Mouse (Mus musculus) hindbrain, embryonic 14.5 days (tissue): ENCODE data around the gene Tas2r121. TPM values are rescaled to one million over a fixed set of nuclear protein-coding genes. Genes with fewer than 3 reads are reported as not detected.
"Not testable (repeated sequence)": the region's sequence is repeated elsewhere in the genome, so short reads cannot be mapped to it uniquely, and the experiment has no call there.

Experiments
- ATAC-seq: fragments of 200-750 bp; cut with Nextera tagmentation; 2 replicates; pipeline ENCODE4 v1.8.0; 2017; ENCODE audit warnings: moderate number of reproducible peaks, mild to moderate bottlenecking, moderate TSS enrichment, moderate library complexity; ENCODE audit not compliant: low FRiP score
- DNase-seq: peaks from one replicate; pipeline ENCODE4 v3.0.0-alpha.2; 2015; ENCODE audit warnings: low spot score
- H3K27ac ChIP-seq: fragments of 300-500 bp; sonication (generic); 2 replicates; pipeline ENCODE4 v1.5.1; 2014; ENCODE audit warnings: mild to moderate bottlenecking, moderate library complexity
- H3K27me3 ChIP-seq: fragments of 300-500 bp; sonication (generic); 2 replicates; pipeline ENCODE4 v1.6.1; 2014; ENCODE audit warnings: mild to moderate bottlenecking, low read length, mixed read lengths; ENCODE audit not compliant: control insufficient read depth, insufficient read depth
- H3K36me3 ChIP-seq: fragments of 300-500 bp; sonication (generic); replicated peaks from 2 replicates; pipeline ENCODE4 v1.6.1; 2014; ENCODE audit not compliant: control insufficient read depth, insufficient read depth
- H3K4me1 ChIP-seq: fragments of 300-500 bp; sonication (generic); replicated peaks from 2 replicates; pipeline ENCODE4 v1.6.1; 2014; ENCODE audit warnings: antibody characterized with exemption, low read length, mixed read lengths; ENCODE audit not compliant: control insufficient read depth, insufficient read depth
- H3K4me2 ChIP-seq: fragments of 300-500 bp; sonication (generic); replicated peaks from 2 replicates; pipeline ENCODE4 v1.6.1; 2014; ENCODE audit warnings: mild to moderate bottlenecking, moderate library complexity
- H3K4me3 ChIP-seq: fragments of 300-500 bp; sonication (generic); replicated peaks from 2 replicates; pipeline ENCODE4 v1.5.1; 2014; ENCODE audit warnings: mild to moderate bottlenecking, low read length
- H3K9ac ChIP-seq: fragments of 300-500 bp; sonication (generic); 2 replicates; pipeline ENCODE4 v1.6.1; 2014
- H3K9me3 ChIP-seq: fragments of 300-500 bp; sonication (generic); 2 replicates; pipeline ENCODE4 v1.6.1; 2016; ENCODE audit warnings: low read length; ENCODE audit not compliant: control insufficient read depth
- WGBS: fragments of 180-500 bp; shearing (Covaris S2); extraction: QIAGEN DNeasy Blood & Tissue Kit; methylation state at CpG from one replicate; pipeline ENCODE4 v1.1.7; 2014; 5-methylcytosine and 5-hydroxymethylcytosine counted together
- polyA plus RNA-seq: library from polyadenylated mRNA; unstranded; fragments of >200 nt; fragmentation: Nextera tagmentation; extraction: Ambion mirVana; gene quantifications from 2 replicates; pipeline ENCODE4 v1.2.1, GENCODE M21; 2014

Tas2r121 gene
- polyA plus RNA-seq = not detected in 2 replicates

DNA sequence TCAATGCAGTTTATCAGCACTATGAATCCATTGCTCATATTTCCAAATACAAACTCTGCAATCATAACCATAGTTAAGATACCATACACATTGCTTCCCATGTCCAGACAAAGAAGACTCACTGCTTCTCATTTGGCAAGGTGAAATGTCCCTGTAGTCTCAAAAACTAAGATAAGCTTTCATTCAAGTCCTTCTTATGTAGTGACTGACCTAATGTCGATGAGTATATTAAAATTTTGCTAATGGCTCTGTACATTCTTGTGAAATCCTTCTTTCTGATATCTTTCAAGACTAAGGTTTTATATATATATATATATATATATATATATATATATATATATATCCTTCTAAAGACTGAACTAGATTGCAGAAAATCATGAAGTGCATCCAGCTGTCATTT, at the start of gene Tas2r121:
Gene Tas2r121, minus strand, starts transcription at position 101 of the 400 bp plus-strand sequence.
- ATAC-seq = no peak
- no peak for DNase-seq

DNA sequence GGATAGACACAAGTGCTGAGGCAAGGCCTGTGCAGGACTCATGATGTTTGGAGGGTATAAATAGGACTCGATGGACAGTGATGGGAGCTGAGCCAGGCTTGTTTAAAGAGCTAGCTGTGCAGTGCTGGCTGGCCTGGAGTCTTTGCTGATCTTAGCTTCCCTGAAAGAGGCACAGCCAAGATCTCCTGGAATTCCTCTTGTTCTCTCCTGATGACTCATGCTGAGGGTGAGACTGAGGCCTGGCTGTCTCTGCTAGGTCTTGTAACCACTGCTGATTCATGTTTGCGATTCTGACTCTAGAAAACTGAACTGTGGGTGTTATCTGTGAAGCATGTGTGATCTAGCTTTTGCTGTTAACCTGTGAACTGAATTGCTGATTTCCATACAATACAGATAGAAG, 49.4 kb upstream of the Tas2r121 start:
- no peaks in the 10 kb centered on the region for H3K36me3 ChIP-seq
- H3K27ac ChIP-seq = no peak overlapping the region
- no peaks in the 10 kb centered on the region for H3K9me3 ChIP-seq
- no peak overlapping the region for H3K9ac ChIP-seq
- no peaks in the 10 kb centered on the region for H3K27me3 ChIP-seq
- H3K4me1 ChIP-seq = no peaks in the 10 kb centered on the region
- DNase-seq (no peak), ATAC-seq (no peak)
- 82% methylated on average over 2 of the region's 2 CpGs for whole genome bisulfite sequencing
- H3K4me3 ChIP-seq = no peak overlapping the region
- no peak overlapping the region for H3K4me2 ChIP-seq

More for the DNA sequence above, at the start of gene Tas2r121:
- no peaks in the 10 kb centered on the region for H3K27me3 ChIP-seq
- H3K4me3 ChIP-seq = no peak within 1 kb of the TSS
- H3K4me2 ChIP-seq = no peak within 1 kb of the TSS
- no peaks in the 10 kb centered on the region for H3K9me3 ChIP-seq
- no peak within 1 kb of the TSS for H3K27ac ChIP-seq
- no peaks in the 10 kb centered on the region for H3K4me1 ChIP-seq
- no peaks in the 10 kb centered on the region for H3K36me3 ChIP-seq
- no peak within 1 kb of the TSS for H3K9ac ChIP-seq
- 75% methylated on average over 1 of the region's 1 CpGs for WGBS

DNA sequence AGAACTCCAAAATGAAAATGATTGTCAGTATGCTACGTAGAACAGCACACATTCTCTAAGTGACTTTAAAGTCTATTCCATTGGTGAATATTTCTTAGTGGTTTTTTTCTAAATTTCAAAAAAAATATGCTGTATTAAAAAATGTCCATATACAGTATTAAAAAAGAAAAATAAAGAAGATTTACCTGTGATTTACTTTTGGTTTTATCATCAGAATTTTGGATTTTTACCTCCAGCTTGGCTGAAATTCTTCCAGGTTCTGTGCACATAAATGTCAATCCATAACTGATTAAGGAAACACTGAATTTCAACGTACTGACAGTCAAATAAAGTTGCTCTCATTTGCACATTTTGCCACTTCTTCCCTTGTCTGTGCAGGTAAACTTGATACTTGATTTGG, 37.1 kb upstream of the Tas2r121 start, which contains the start of gene Tas2r115:
Gene Tas2r115, minus strand, starts transcription at position 101 of the 400 bp plus-strand sequence.
- Histone ChIP-seq H3K4me3 (no peak within 1 kb of the TSS), H3K36me3 (no peaks in the 10 kb centered on the region), H3K27me3 (no peaks in the 10 kb centered on the region), H3K4me2 (no peak within 1 kb of the TSS), H3K9me3 (no peaks in the 10 kb centered on the region), H3K9ac (no peak within 1 kb of the TSS), H3K4me1 (no peaks in the 10 kb centered on the region), H3K27ac (no peak within 1 kb of the TSS)
- DNase-seq (no peak), ATAC-seq (no peak)
- WGBS = 81% methylated on average over 2 of the region's 2 CpGs

DNA sequence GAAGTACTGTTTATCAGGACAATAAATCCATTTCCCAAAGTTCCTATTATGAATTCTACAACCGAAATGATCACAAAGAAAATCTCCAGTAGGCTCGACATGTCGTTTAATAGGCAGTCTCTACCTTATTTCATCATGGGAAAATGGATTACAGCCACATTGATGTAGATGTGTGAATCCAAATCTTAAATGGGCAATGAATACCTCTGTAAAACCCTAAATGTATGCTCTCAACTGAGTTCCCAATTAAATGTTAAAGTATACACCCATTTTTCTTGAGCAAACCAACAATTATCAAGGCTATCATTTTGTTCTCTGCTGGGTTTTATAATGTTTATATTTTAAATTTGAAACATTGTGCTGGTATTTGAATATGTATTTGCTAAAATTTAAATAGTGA, 11.0 kb upstream of the Tas2r121 start, which contains the start of gene Tas2r122:
Gene Tas2r122, minus strand, starts transcription at position 101 of the 400 bp plus-strand sequence.
- no peak within 1 kb of the TSS for H3K9ac ChIP-seq
- H3K9me3 ChIP-seq = no peaks in the 10 kb centered on the region
- no peaks in the 10 kb centered on the region for H3K27me3 ChIP-seq
- DNase-seq (no peak), ATAC-seq (no peak)
- no peaks in the 10 kb centered on the region for H3K36me3 ChIP-seq
- H3K4me2 ChIP-seq = no peak within 1 kb of the TSS
- H3K4me3 ChIP-seq = no peak within 1 kb of the TSS
- no peak within 1 kb of the TSS for H3K27ac ChIP-seq
- H3K4me1 ChIP-seq = no peaks in the 10 kb centered on the region
- 94% methylated on average over 3 of the region's 3 CpGs for WGBS

DNA sequence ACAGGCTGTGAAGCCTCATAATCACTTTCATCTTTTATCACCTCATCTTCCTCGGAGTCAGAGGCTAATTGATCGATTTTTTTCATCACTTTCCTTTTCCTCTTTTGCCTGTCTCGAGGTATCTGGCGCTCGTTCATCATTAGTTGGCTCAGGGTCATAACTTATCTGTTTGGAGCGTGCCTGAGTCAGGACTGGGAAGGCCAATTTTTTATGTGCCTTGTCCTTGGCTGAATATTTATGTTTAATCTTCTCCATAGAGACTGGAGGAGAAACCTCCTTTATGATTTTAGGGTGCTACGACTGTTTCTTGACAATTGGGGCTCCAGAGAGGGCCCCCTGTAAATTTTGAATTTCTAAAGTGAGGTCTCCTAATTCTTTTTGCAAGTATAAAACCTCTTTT, 9.2 kb downstream of the Tas2r121 start:
- H3K4me1 ChIP-seq, H3K9me3 ChIP-seq, H3K36me3 ChIP-seq, H3K27me3 ChIP-seq, H3K4me2 ChIP-seq, H3K4me3 ChIP-seq, H3K9ac ChIP-seq, DNase-seq, ATAC-seq, H3K27ac ChIP-seq: not testable (repeated sequence)
- 89% methylated on average over 7 of the region's 7 CpGs for WGBS

DNA sequence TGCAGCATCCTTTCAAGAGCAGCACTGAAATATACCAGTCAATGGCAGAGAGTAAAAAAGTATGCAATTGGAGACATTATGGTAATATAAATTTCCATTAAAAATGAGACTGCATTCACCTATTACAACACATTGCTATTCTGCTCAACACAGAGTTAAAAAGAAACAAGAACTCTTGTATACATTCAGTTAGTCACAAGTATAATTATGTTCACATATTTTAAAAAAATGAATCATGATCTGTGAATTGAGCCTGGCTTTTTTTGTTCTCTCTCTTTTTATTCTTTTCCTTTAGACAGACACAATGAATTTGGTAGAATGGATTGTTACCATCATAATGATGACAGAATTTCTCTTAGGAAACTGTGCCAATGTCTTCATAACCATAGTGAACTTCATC, 44.2 kb downstream of the Tas2r121 start, which contains the start of gene Tas2r120:
Gene Tas2r120, plus strand, starts transcription at position 301 of the 400 bp plus-strand sequence.
- Histone ChIP-seq H3K4me2 (no peak within 1 kb of the TSS), H3K4me3 (no peak within 1 kb of the TSS), H3K27me3 (no peaks in the 10 kb centered on the region), H3K27ac (no peak within 1 kb of the TSS), H3K9ac (no peak within 1 kb of the TSS), H3K36me3 (no peaks in the 10 kb centered on the region), H3K9me3 (no peaks in the 10 kb centered on the region), H3K4me1 (no peaks in the 10 kb centered on the region)
- DNase-seq = no peak
- ATAC-seq = no peak

DNA sequence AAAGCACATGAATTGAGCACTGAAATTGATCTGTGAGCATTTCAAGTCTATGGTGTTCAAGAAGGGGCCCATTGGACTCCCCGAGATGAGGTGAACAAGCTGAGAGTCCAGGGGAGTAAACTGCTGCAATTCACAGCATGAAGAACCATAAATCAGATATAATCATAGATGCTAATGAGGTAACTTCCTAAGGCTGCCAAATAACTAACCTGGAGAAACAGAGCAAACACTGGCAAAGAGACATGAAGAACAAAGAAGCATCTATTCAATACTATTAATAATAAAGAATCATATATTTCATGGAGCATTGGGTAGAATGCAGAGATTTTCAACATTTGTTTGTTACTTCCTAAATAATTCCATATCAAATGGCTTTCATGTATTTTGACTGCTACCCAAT, 49.4 kb downstream of the Tas2r121 start, which contains the start of gene A630073D07Rik:
Gene A630073D07Rik, minus strand, starts transcription at position 101 of the 400 bp plus-strand sequence.
- no peak within 1 kb of the TSS for H3K9ac ChIP-seq
- no peak for ATAC-seq
- 79% methylated on average over 1 of the region's 1 CpGs for WGBS
- H3K4me3 ChIP-seq = no peak within 1 kb of the TSS
- H3K36me3 ChIP-seq = no peaks in the 10 kb centered on the region
- no peaks in the 10 kb centered on the region for H3K4me1 ChIP-seq
- DNase-seq = no peak
- H3K27ac ChIP-seq = no peak within 1 kb of the TSS
- H3K27me3 ChIP-seq = no peaks in the 10 kb centered on the region
- no peaks in the 10 kb centered on the region for H3K9me3 ChIP-seq
- H3K4me2 ChIP-seq = no peak within 1 kb of the TSS

Other genes with a start within 250 kb of the Tas2r121 start
- gene Prh1, start 131.2 kb downstream of the Tas2r121 start, polyA plus RNA-seq = not detected in 2 replicates
- gene Prp2, start 105.1 kb downstream of the Tas2r121 start, polyA plus RNA-seq = not detected in 2 replicates
- gene A630073D07Rik, start 49.5 kb downstream of the Tas2r121 start, polyA plus RNA-seq = not detected in 2 replicates
- gene Tas2r120, start 44.1 kb downstream of the Tas2r121 start, polyA plus RNA-seq = not detected in 2 replicates
- not detected in 2 replicates for gene Tas2r122, start 10.9 kb upstream of the Tas2r121 start, polyA plus RNA-seq
- not detected in 2 replicates for gene Tas2r115, start 37.0 kb upstream of the Tas2r121 start, polyA plus RNA-seq
- gene Tas2r124, start 53.7 kb upstream of the Tas2r121 start, polyA plus RNA-seq = not detected in 2 replicates
- not detected in 2 replicates for gene Tas2r102, start 61.1 kb upstream of the Tas2r121 start, polyA plus RNA-seq
- not detected in 2 replicates for gene Tas2r136, start 77.2 kb upstream of the Tas2r121 start, polyA plus RNA-seq
- gene Tas2r117, start 101.8 kb upstream of the Tas2r121 start, polyA plus RNA-seq = not detected in 2 replicates
- gene Tas2r123, start 146.1 kb upstream of the Tas2r121 start, polyA plus RNA-seq = not detected in 2 replicates
- gene Tas2r116, start 154.4 kb upstream of the Tas2r121 start, polyA plus RNA-seq = not detected in 2 replicates
- gene Tas2r110, start 167.0 kb upstream of the Tas2r121 start, polyA plus RNA-seq = not detected in 2 replicates
- gene Tas2r113, start 192.0 kb upstream of the Tas2r121 start, polyA plus RNA-seq = not detected in 2 replicates
- gene Tas2r125, start 208.6 kb upstream of the Tas2r121 start, polyA plus RNA-seq = not detected in 2 replicates